Mouse (Mus musculus) kidney, postnatal 0 days (tissue): ENCODE measurements around the gene Ppp1r27. TPM values are rescaled to one million over a fixed set of nuclear protein-coding genes. Genes with fewer than 3 reads are reported as not detected.
A peak's percentile ranks its signal among the peaks of the same experiment; 100 is the strongest.
"Not testable (repeated sequence)": the region's sequence is repeated elsewhere in the genome, so short reads cannot be mapped to it uniquely, and the experiment has no call there.

Source experiments
- ATAC-seq: fragments of 200-750 bp; cut with Nextera tagmentation; replicated peaks from 2 replicates; pipeline ENCODE4 v1.8.0; 2017; ENCODE audit warnings: low read depth, moderate number of reproducible peaks, moderate TSS enrichment, moderate library complexity; ENCODE audit not compliant: low FRiP score
- DNase-seq: peaks from one replicate; pipeline ENCODE4 v3.0.0-alpha.2; 2016; ENCODE audit warnings: low spot score
- H3K27ac ChIP-seq: fragments of 300-500 bp; sonication (generic); 2 replicates; pipeline ENCODE4 v1.5.1; 2014; ENCODE audit warnings: mild to moderate bottlenecking
- H3K27me3 ChIP-seq: fragments of 300-500 bp; sonication (generic); 2 replicates; pipeline ENCODE4 v1.6.1; 2014; ENCODE audit warnings: low read length, mixed read lengths; ENCODE audit not compliant: insufficient read depth
- H3K36me3 ChIP-seq: fragments of 300-500 bp; sonication (generic); 2 replicates; pipeline ENCODE4 v1.6.1; 2014; ENCODE audit warnings: low read length, mixed read lengths; ENCODE audit not compliant: insufficient read depth
- H3K4me1 ChIP-seq: fragments of 300-500 bp; sonication (generic); replicated peaks from 2 replicates; pipeline ENCODE4 v1.6.1; 2014; ENCODE audit warnings: antibody characterized with exemption, low read length, mixed read lengths; ENCODE audit not compliant: insufficient read depth
- H3K4me2 ChIP-seq: fragments of 300-500 bp; sonication (generic); 2 replicates; pipeline ENCODE4 v1.6.1; 2014; ENCODE audit warnings: mild to moderate bottlenecking, low read length, moderate library complexity, mixed read lengths
- H3K4me3 ChIP-seq: fragments of 300-500 bp; sonication (generic); replicated peaks from 2 replicates; pipeline ENCODE4 v1.5.1; 2014; ENCODE audit warnings: low read depth, low read length
- H3K9ac ChIP-seq: fragments of 300-500 bp; sonication (generic); 2 replicates; pipeline ENCODE4 v1.6.1; 2014; ENCODE audit warnings: low read depth, low read length
- H3K9me3 ChIP-seq: fragments of 300-500 bp; sonication (generic); replicated peaks from 2 replicates; pipeline ENCODE4 v1.6.1; 2016; ENCODE audit warnings: low read length, inconsistent platforms, mixed read lengths
- CTCF ChIP-seq: IDR thresholded peaks from 2 replicates; pipeline ENCODE4 v1.5.1; 2016; ENCODE audit warnings: antibody characterized with exemption, low read depth, mild to moderate bottlenecking, moderate library complexity
- WGBS: fragments of 180-500 bp; shearing (Covaris S2); extraction: QIAGEN DNeasy Blood & Tissue Kit; methylation state at CpG from one replicate; pipeline ENCODE4 v1.1.7; 2014; 5-methylcytosine and 5-hydroxymethylcytosine counted together
- polyA plus RNA-seq: library from polyadenylated mRNA; unstranded; fragments of >200 nt; fragmentation: Nextera tagmentation; extraction: Ambion mirVana; gene quantifications from 2 replicates; pipeline ENCODE4 v1.2.1, GENCODE M21; 2015

Ppp1r27 gene
- polyA plus RNA-seq, 1 experiment from 2014 or later, result 0.30 TPM

GRCm38 (mm10) chr11:120588531-120588930, 37.6 kb upstream of the Ppp1r27 start:
- H3K4me3 ChIP-seq, result no peak overlapping the region
- no peaks in the 10 kb centered on the region for H3K4me1 ChIP-seq
- no peak overlapping the region for H3K27ac ChIP-seq
- H3K4me2 ChIP-seq, result no peak overlapping the region
- peaks cover 52% of the 10 kb centered on the region for H3K36me3 ChIP-seq
- 90% methylated on average over 6 of the region's 6 CpGs for WGBS
- no peak for ATAC-seq
- no peak for DNase-seq
- no peak for TF ChIP-seq CTCF
- no peaks in the 10 kb centered on the region for H3K9me3 ChIP-seq
- H3K27me3 ChIP-seq, result no peaks in the 10 kb centered on the region
- no peak overlapping the region for H3K9ac ChIP-seq

- Histone ChIP-seq H3K4me1 (peaks cover 12% of the 10 kb centered on the region), H3K27me3 (no peaks in the 10 kb centered on the region), H3K4me2 (no peak overlapping the region), H3K4me3 (no peak overlapping the region), H3K9ac (no peak overlapping the region), H3K36me3 (peaks cover 33% of the 10 kb centered on the region; the same call in 1 of the 2 replicates), H3K27ac (no peak overlapping the region), H3K9me3 (no peaks in the 10 kb centered on the region)
- 100% methylated on average over 1 of the region's 1 CpGs for WGBS
- DNase-seq, result no peak
- TF ChIP-seq CTCF, result 0 out of 2 replicates have a peak, but pooled peaks have one; percentile 1
- no peak for ATAC-seq
Measured at GRCm38 (mm10) chr11:120583937-120584336, 33.0 kb upstream of the Ppp1r27 start.

DNA sequence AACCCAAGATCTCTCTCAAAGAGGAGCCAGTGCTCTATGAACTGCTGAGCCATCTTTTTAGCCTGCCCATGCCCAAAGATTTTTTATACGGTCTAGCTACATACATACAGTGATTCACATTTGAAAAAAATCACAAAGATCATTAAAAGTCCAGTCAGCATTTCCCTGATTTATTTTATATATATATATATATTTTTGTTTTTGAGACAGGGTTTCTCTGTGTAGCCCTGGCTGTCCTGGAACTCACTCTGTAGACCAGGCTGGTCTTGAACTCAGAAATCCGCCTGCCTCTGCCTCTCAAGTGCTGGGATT, 32.0 kb upstream of the Ppp1r27 start:
- H3K4me2 ChIP-seq, H3K27me3 ChIP-seq, ATAC-seq, H3K4me3 ChIP-seq, DNase-seq, H3K9me3 ChIP-seq, H3K27ac ChIP-seq, H3K9ac ChIP-seq: not testable (repeated sequence)
- 87% methylated on average over 2 of the region's 2 CpGs for WGBS
- H3K4me1 ChIP-seq, result peaks cover 12% of the 10 kb centered on the region
- H3K36me3 ChIP-seq, result peaks cover 35% of the 10 kb centered on the region

DNA sequence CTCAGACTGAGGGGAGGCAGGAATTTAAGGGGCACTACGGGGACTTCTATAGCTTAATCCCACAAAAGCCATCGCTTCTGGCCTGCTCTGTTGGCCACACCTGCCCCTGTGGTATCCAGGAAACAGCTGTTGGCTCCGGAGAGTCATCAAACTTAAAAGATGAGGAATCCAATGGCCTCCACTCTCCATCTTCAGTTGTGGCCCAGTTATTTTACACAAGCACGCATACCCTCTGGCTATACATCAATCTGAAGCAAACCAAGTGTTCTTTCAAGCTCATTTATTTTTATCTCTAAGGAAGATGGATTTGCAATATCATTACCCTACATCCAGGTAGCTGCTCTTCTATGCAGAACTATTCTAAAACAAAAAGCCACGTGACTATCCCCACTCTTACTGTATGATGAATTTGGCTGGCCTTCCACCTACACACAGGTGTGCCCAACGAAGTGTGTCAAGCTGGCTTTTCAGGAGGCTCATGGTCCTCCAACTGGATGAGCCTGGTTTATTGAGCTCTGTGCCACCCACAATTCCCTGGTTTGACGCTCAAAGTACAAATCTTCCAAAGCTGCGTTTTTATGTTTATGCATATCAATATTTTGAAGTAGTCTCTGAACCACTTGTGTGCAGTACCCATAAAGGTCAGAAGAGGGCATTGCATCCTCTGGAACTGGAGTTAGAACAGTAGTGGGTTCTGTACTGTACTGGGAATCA, 31.5 kb upstream of the Ppp1r27 start:
- Histone ChIP-seq H3K4me1 (peaks cover 12% of the 10 kb centered on the region), H3K4me3 (peak overlapping the region; percentile 91), H3K27me3 (no peaks in the 10 kb centered on the region), H3K27ac (peak overlapping the region; percentile 96), H3K9ac (peak overlapping the region; percentile 97; the same call in 1 of the 2 replicates), H3K36me3 (peaks cover 37% of the 10 kb centered on the region), H3K9me3 (no peaks in the 10 kb centered on the region), H3K4me2 (peak overlapping the region; percentile 94)
- TF ChIP-seq CTCF, result peak; percentile 61
- DNase-seq, result peak; percentile 35
- ATAC-seq, result no peak
- 73% methylated on average over 8 of the region's 8 CpGs for WGBS

- peaks cover 31% of the 10 kb centered on the region for H3K36me3 ChIP-seq
- 7% methylated on average over 68 of the region's 75 CpGs for WGBS
- peak; percentile 18; the same call in 1 of the 2 replicates for ATAC-seq
Measured at GRCm38 (mm10) chr11:120581490-120582267, 30.7 kb upstream of the Ppp1r27 start, which contains the start of gene Arhgdia. Gene Arhgdia, minus strand, starts transcription at chr11:120581624.

DNA sequence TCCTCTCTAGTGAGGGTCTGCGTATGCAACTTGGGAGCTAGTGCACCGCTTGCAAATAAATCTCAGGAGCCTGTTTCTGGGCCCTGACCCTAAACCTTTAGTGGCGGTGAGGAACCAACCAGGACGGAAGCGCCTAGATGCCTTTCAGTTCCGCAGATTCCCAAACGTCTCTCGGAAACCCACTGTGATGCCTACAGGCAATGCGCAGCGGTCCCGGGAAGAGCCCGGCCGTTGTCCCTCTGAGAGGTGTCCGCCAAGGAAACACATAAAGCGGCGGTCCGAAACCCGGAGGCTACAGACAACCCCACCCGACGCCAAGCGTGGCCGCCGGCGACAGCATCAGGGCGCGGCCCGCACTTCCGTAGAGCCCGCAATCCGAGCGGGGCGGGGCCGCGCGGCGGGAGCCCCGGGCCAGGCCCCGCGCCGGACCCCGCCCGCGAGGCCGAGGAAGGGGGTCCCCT, 30.0 kb upstream of the Ppp1r27 start:
- peaks cover 28% of the 10 kb centered on the region for H3K36me3 ChIP-seq
- no peaks in the 10 kb centered on the region for H3K27me3 ChIP-seq
- ATAC-seq (peak; percentile 7; the same call in 1 of the 2 replicates), DNase-seq (peak; percentile 24)
- H3K9ac ChIP-seq, result peak overlapping the region; percentile 97
- peaks cover 12% of the 10 kb centered on the region for H3K4me1 ChIP-seq
- H3K9me3 ChIP-seq, result no peaks in the 10 kb centered on the region
- TF ChIP-seq CTCF, result no peak
- H3K27ac ChIP-seq, result peak overlapping the region; percentile 96
- peak overlapping the region; percentile 91 for H3K4me3 ChIP-seq
- WGBS, result under 1% methylated on average over 30 of the region's 44 CpGs
- H3K4me2 ChIP-seq, result peak overlapping the region; percentile 94

More at GRCm38 (mm10) chr11:120581490-120582267, 30.7 kb upstream of the Ppp1r27 start, which contains the start of gene Arhgdia:
- Histone ChIP-seq H3K9me3 (no peaks in the 10 kb centered on the region), H3K4me3 (peak within 1 kb of the TSS; percentile 91), H3K27ac (peak within 1 kb of the TSS; percentile 96), H3K4me2 (peak within 1 kb of the TSS; percentile 94), H3K27me3 (no peaks in the 10 kb centered on the region), H3K9ac (peak within 1 kb of the TSS; percentile 97), H3K4me1 (peaks cover 12% of the 10 kb centered on the region)
- peak; percentile 51 for TF ChIP-seq CTCF
- peak; percentile 86 for DNase-seq
